ENCODE assay signal across 17 mouse cellular contexts in the genomic region with DNA sequence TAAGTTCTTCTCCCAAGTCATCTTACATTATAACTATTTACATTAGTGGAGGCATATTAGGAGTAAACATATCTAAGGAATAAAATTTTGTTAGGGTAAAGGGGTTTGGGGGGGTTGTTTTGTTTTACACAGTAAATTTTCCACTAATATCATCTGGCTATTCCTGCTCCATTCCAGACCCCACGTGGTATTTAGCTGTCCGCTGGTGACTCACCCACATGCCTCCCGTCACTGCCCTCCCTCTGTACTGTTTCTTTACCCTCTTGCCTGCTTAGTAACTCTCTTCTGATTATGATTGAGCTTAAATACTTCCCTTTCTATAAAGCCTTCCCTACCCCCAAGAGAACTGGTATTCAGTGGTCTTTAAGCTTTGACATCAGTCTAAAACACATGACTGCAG.
DNase-seq lines count a peak whose midpoint lies in the region; TF ChIP-seq lines count a peak whose summit lies in the region.
"Had no signal": no experiment of that assay in that cellular context is flagged by ENCODE, and none has a peak within 500 bp of the region (broad histone marks: within the 10 kb centered on the region; RNA-seq: fewer than 3 reads in every experiment).

No protein-coding gene starts in this region.

- no peaks in the 10 kb centered on the region for H3K79me3 ChIP-seq in C2C12 (ENCODE audit: low read depth)

- no peaks in the 10 kb centered on the region for H3K36me3 ChIP-seq in C2C12 (ENCODE audit: control insufficient read depth, insufficient read depth)
- H3K36me3 ChIP-seq: hindbrain, embryonic 10.5 days had no signal

- peaks cover 3% of the 10 kb centered on the region; the same call in 1 of the 2 replicates for H3K4me1 ChIP-seq in embryonic fibroblast, embryonic 13.5 days (ENCODE audit: control insufficient read depth, insufficient read depth, low read length)
- H3K4me1 ChIP-seq: embryonic facial prominence, embryonic 13.5 days; forebrain, embryonic 10.5 days; heart, embryonic 12.5 days; hindbrain, embryonic 10.5 days had no signal

- H3K27me3 ChIP-seq in C2C12 (ENCODE audit: control insufficient read depth, insufficient read depth, insufficient read length) = no peaks in the 10 kb centered on the region
- H3K27me3 ChIP-seq: embryonic facial prominence, embryonic 13.5 days; heart, embryonic 12.5 days had no signal

- no peak for TF ChIP-seq CTCF in C2C12 (IDR thresholded peaks at IDR 0.05; ENCODE audit: control insufficient read depth, insufficient read depth, insufficient read length)
- no peak for TF ChIP-seq CTCF in embryonic fibroblast, embryonic 13.5 days (IDR thresholded peaks at IDR 0.05; ENCODE audit: borderline replicate concordance, insufficient read depth, low read length)

- H3ac ChIP-seq in C2C12 (ENCODE audit: control insufficient read depth, insufficient read length, low read depth) = no peak overlapping the region

- DNase-seq in urinary bladder, postnatal 14 days (ENCODE audit: low spot score) = peak; percentile 13
- DNase-seq in urinary bladder, adult 2 months (ENCODE audit: low spot score) = no peak
- DNase-seq in embryo, embryonic 11 days = no peak
- DNase-seq in embryo, embryonic 9.5 days (ENCODE audit: extremely low spot score) = no peak
- no peak for DNase-seq in layer of hippocampus, adult 11-12 months (ENCODE audit: low spot score)
- DNase-seq: cerebellum, adult 2 months; cerebellum, postnatal 10 days; gastrocnemius, adult 2 months; gastrocnemius, postnatal 25 days; kidney, adult 8-10 months had no signal

- H3K27ac ChIP-seq in embryonic fibroblast, embryonic 13.5 days (ENCODE audit: insufficient read depth, low read length) = peak overlapping the region; percentile 19; the same call in 1 of the 2 replicates
- H3K27ac ChIP-seq: embryonic facial prominence, embryonic 13.5 days; forebrain, embryonic 10.5 days; gastrocnemius, adult 2 months; hindbrain, embryonic 10.5 days; hindbrain, embryonic 14.5 days had no signal

- H3K79me2 ChIP-seq in C2C12 (ENCODE audit: control insufficient read depth, insufficient read depth) = no peaks in the 10 kb centered on the region

- H3K4me3 ChIP-seq in C2C12 (ENCODE audit: insufficient read depth, poor library complexity, severe bottlenecking) = no peak overlapping the region
- no peak overlapping the region for H3K4me3 ChIP-seq in embryonic fibroblast, embryonic 13.5 days (ENCODE audit: insufficient read depth, low read length)
- H3K4me3 ChIP-seq: embryonic facial prominence, embryonic 13.5 days; forebrain, embryonic 10.5 days; gastrocnemius, adult 2 months; heart, embryonic 12.5 days; hindbrain, embryonic 10.5 days had no signal

- TF ChIP-seq POLR2A in embryonic fibroblast, embryonic 13.5 days (IDR thresholded peaks at IDR 0.05; ENCODE audit: low read depth, low read length) = no peak

TF ChIP-seq in C2C12, 6 proteins besides CTCF, POLR2A, EP300 and RAD21:
- TF ChIP-seq MYOD1 (IDR thresholded peaks at IDR 0.05; ENCODE audit: control insufficient read depth, insufficient read length, low read depth) (no peak), USF1 (IDR thresholded peaks at IDR 0.05; ENCODE audit: low read depth) (peak; percentile 75)
